In genomic region chr9:46013009-46013586, GRCm38 (mm10) we compare ENCODE assay signal across 8 mouse cellular contexts. TPM values are rescaled to one million over a fixed set of nuclear protein-coding genes. Genes with fewer than 3 reads are reported as not detected.
DNase-seq lines count a peak whose midpoint lies in the region; ATAC-seq and TF ChIP-seq lines count a peak whose summit lies in the region.

No protein-coding gene starts in this region.

- no peaks in the 10 kb centered on the region for H3K27me3 ChIP-seq in forebrain, embryonic 11.5 days (ENCODE audit: control insufficient read depth, insufficient read depth, low read length)
- no peaks in the 10 kb centered on the region for H3K27me3 ChIP-seq in hindbrain, embryonic 14.5 days (ENCODE audit: control insufficient read depth, insufficient read depth, low read length)
- H3K27me3 ChIP-seq in liver, adult 2 months (ENCODE audit: control insufficient read depth, insufficient read depth, low read length): no peaks in the 10 kb centered on the region

- TF ChIP-seq CTCF in liver, adult 2 months (IDR thresholded peaks at IDR 0.05; ENCODE audit: low read depth, low read length): no peak

- TF ChIP-seq POLR2A in liver, adult 2 months (IDR thresholded peaks at IDR 0.05; ENCODE audit: extremely low read depth, insufficient read depth, low read length): no peak

- peak; percentile 69 for DNase-seq in retina, postnatal 1 day
- DNase-seq in retina, embryonic 14.5 days (ENCODE audit: low spot score): no peak
- DNase-seq in adrenal gland, adult 2 months: peak; percentile 74
- no peak for DNase-seq in forebrain, embryonic 11.5 days (ENCODE audit: low spot score)
- DNase-seq in hindbrain, embryonic 14.5 days (ENCODE audit: low spot score): no peak
- DNase-seq in liver, adult 2 months (ENCODE audit: extremely low read depth, low read depth, low spot score): no peak
- peak; percentile 84 for DNase-seq in neural tube, embryonic 10.5 days (ENCODE audit: extremely low spot score, low spot score)

- H3K4me3 ChIP-seq in forebrain, embryonic 11.5 days (ENCODE audit: low read depth, low read length): peak overlapping the region; percentile 97
- peak overlapping the region; percentile 95 for H3K4me3 ChIP-seq in hindbrain, embryonic 14.5 days (replicated peaks; ENCODE audit: low read length)
- peak overlapping the region; percentile 100 for H3K4me3 ChIP-seq in liver, adult 2 months (ENCODE audit: insufficient read depth, low read depth, low read length)

- peak overlapping the region; percentile 74 for H3K27ac ChIP-seq in forebrain, embryonic 11.5 days (ENCODE audit: low read depth, low read length)
- peak overlapping the region; percentile 92 for H3K27ac ChIP-seq in hindbrain, embryonic 14.5 days
- H3K27ac ChIP-seq in liver, adult 2 months (replicated peaks; ENCODE audit: insufficient read depth, low read depth, low read length): peak overlapping the region; percentile 83

- H3K36me3 ChIP-seq in forebrain, embryonic 11.5 days (ENCODE audit: control insufficient read depth, insufficient read depth, low read length): no peaks in the 10 kb centered on the region
- no peaks in the 10 kb centered on the region for H3K36me3 ChIP-seq in hindbrain, embryonic 14.5 days (replicated peaks; ENCODE audit: control insufficient read depth, insufficient read depth)
- H3K36me3 ChIP-seq in liver, adult 2 months (ENCODE audit: control insufficient read depth, insufficient read depth, low read length): no peaks in the 10 kb centered on the region

- H3K79me2 ChIP-seq in liver, adult 2 months (ENCODE audit: control insufficient read depth, insufficient read depth, low read length): peaks cover 32% of the 10 kb centered on the region

- H3K4me2 ChIP-seq in forebrain, embryonic 11.5 days (ENCODE audit: low read depth, low read length, severe bottlenecking): peak overlapping the region; percentile 73
- peak overlapping the region; percentile 62 for H3K4me2 ChIP-seq in hindbrain, embryonic 14.5 days (replicated peaks)

- ATAC-seq in forebrain, embryonic 11.5 days (replicated peaks; ENCODE audit: low FRiP score): peak; percentile 57
- peak; percentile 68 for ATAC-seq in hindbrain, embryonic 14.5 days (ENCODE audit: low FRiP score)
- ATAC-seq in monocyte, adult 5-6 weeks (replicated peaks; ENCODE audit: insufficient number of reproducible peaks, low FRiP score, low TSS enrichment, poor library complexity, severe bottlenecking): no peak

- peaks cover 24% of the 10 kb centered on the region for H3K4me1 ChIP-seq in forebrain, embryonic 11.5 days (replicated peaks; ENCODE audit: control insufficient read depth, insufficient read depth, low read length)
- peaks cover 41% of the 10 kb centered on the region for H3K4me1 ChIP-seq in hindbrain, embryonic 14.5 days (replicated peaks; ENCODE audit: control insufficient read depth, insufficient read depth, low read length)
- peaks cover 22% of the 10 kb centered on the region for H3K4me1 ChIP-seq in liver, adult 2 months (ENCODE audit: control insufficient read depth, insufficient read depth, low read length)

- H3K9me3 ChIP-seq in forebrain, embryonic 11.5 days (ENCODE audit: control insufficient read depth, low read length): no peaks in the 10 kb centered on the region
- no peaks in the 10 kb centered on the region for H3K9me3 ChIP-seq in hindbrain, embryonic 14.5 days (ENCODE audit: control insufficient read depth, low read length)

- WGBS in forebrain, embryonic 11.5 days: under 1% methylated on average over 45 of the region's 46 CpGs
- WGBS in hindbrain, embryonic 14.5 days: under 1% methylated on average over 42 of the region's 46 CpGs
- WGBS in liver, adult 2 months: 1% methylated on average over 46 of the region's 46 CpGs

- H3K9ac ChIP-seq in forebrain, embryonic 11.5 days (ENCODE audit: low read length): peak overlapping the region; percentile 93
- peak overlapping the region; percentile 98 for H3K9ac ChIP-seq in hindbrain, embryonic 14.5 days
- peak overlapping the region; percentile 100 for H3K9ac ChIP-seq in liver, adult 2 months (ENCODE audit: low read depth, low read length)

RNA-seq across cellular contexts. Expression of gene Sik3, which starts 0.5 kb away (rescaled TPM):
- 10 to 100 TPM; 49.2 to 87.3 TPM for total RNA-seq in adrenal gland, adult 2 months (2021)
- 17.2 and 30.2 TPM in 2 replicates for polyA plus RNA-seq in adrenal gland, adult 2 months (2012; rRNA removed)
- polyA plus RNA-seq in forebrain, embryonic 11.5 days (2014; fragmentation: Nextera tagmentation; extraction: Ambion mirVana): 11.3 TPM in 2 replicates
- 10.9 and 11.0 TPM in 2 replicates for polyA plus RNA-seq in hindbrain, embryonic 14.5 days (2014; fragmentation: Nextera tagmentation; extraction: Ambion mirVana)
- total RNA-seq in liver, adult 2 months (2014; rRNA removed): 14.1 and 17.3 TPM in 2 replicates
- polyA plus RNA-seq in liver, adult 2 months (2012; rRNA removed): 14.9 and 16.5 TPM in 2 replicates
- 8.8 to 21.7 TPM (median 11.0 TPM) in 3 replicates for total RNA-seq in monocyte, adult 5-6 weeks (2017)

RNA-seq across cellular contexts. Expression of gene Pafah1b2, which starts 0.6 kb away (rescaled TPM):
- 100 to 1,000 TPM; 154 to 167 TPM for total RNA-seq in adrenal gland, adult 2 months (2021)
- 57.5 and 96.7 TPM in 2 replicates for polyA plus RNA-seq in adrenal gland, adult 2 months (2012; rRNA removed)
- polyA plus RNA-seq in forebrain, embryonic 11.5 days (2014; fragmentation: Nextera tagmentation; extraction: Ambion mirVana): 274 and 277 TPM in 2 replicates
- 289 and 303 TPM in 2 replicates for polyA plus RNA-seq in hindbrain, embryonic 14.5 days (2014; fragmentation: Nextera tagmentation; extraction: Ambion mirVana)
- 14.6 and 14.8 TPM in 2 replicates for total RNA-seq in liver, adult 2 months (2014; rRNA removed)
- polyA plus RNA-seq in liver, adult 2 months (2012; rRNA removed): 12.0 and 14.2 TPM in 2 replicates
- 67.4 to 83.6 TPM (median 77.9 TPM) in 3 replicates for total RNA-seq in monocyte, adult 5-6 weeks (2017)

RNA-seq across cellular contexts. Expression of gene Sidt2, which starts 58.0 kb away (rescaled TPM):
- total RNA-seq in adrenal gland, adult 2 months (2021): 100 to 1,000 TPM; 138 to 351 TPM
- 942 and 1,575 TPM in 2 replicates for polyA plus RNA-seq in adrenal gland, adult 2 months (2012; rRNA removed)
- polyA plus RNA-seq in forebrain, embryonic 11.5 days (2014; fragmentation: Nextera tagmentation; extraction: Ambion mirVana): 21.2 and 28.5 TPM in 2 replicates
- polyA plus RNA-seq in hindbrain, embryonic 14.5 days (2014; fragmentation: Nextera tagmentation; extraction: Ambion mirVana): 48.9 and 55.3 TPM in 2 replicates
- total RNA-seq in liver, adult 2 months (2014; rRNA removed): 48.9 and 60.9 TPM in 2 replicates
- 330 and 511 TPM in 2 replicates for polyA plus RNA-seq in liver, adult 2 months (2012; rRNA removed)
- 40.2 to 62.3 TPM (median 50.1 TPM) in 3 replicates for total RNA-seq in monocyte, adult 5-6 weeks (2017)

Comparison
In these comparisons a context has a peak if more than half of its experiments do, and no peak if none do; other contexts are left out.
1. DNase-seq: peak in retina, postnatal 1 day (single experiment), adrenal gland, adult 2 months (single experiment) and neural tube, embryonic 10.5 days (single experiment); none in retina, embryonic 14.5 days (single experiment), forebrain, embryonic 11.5 days (single experiment), hindbrain, embryonic 14.5 days (single experiment) and liver, adult 2 months (single experiment).
2. Peak in every context shown above with its lines, with median percentiles within 50 percentile points of each other: H3K27ac ChIP-seq, H3K4me3 ChIP-seq and H3K9ac ChIP-seq.